Mouse (Mus musculus) bone marrow macrophage, adult 2 months (primary cell): ENCODE measurements around the gene Rere.

Experiments used
- CTCF ChIP-seq: IDR thresholded peaks from 2 replicates; pipeline ENCODE4 v1.5.1; 2012; ENCODE audit warnings: low read depth, mild to moderate bottlenecking, low read length, moderate library complexity
- POLR2A ChIP-seq: IDR thresholded peaks from 2 replicates; pipeline ENCODE4 v1.6.1; 2012; ENCODE audit warnings: mild to moderate bottlenecking, low read depth, low read length, borderline replicate concordance

GRCm38 (mm10) chr4:150460451-150460850, 179.0 kb downstream of the Rere start:
- no peak for TF ChIP-seq CTCF
- TF ChIP-seq POLR2A, result no peak
